Mouse (Mus musculus) ES-Bruce4 (cell line): ENCODE results near the gene Apol8.

Experiments used
- CTCF ChIP-seq: IDR thresholded peaks from one replicate; pipeline ENCODE4 v1.8.1; 2011; ENCODE audit warnings: low read depth, low read length
- EP300 ChIP-seq: IDR thresholded peaks from 2 replicates; pipeline ENCODE4 v1.6.1; 2011; ENCODE audit warnings: low read depth, low read length; ENCODE audit not compliant: insufficient read depth
- POLR2A ChIP-seq: IDR thresholded peaks from one replicate; pipeline ENCODE4 v1.8.1; 2011; ENCODE audit warnings: low read length; ENCODE audit not compliant: insufficient read depth

DNA sequence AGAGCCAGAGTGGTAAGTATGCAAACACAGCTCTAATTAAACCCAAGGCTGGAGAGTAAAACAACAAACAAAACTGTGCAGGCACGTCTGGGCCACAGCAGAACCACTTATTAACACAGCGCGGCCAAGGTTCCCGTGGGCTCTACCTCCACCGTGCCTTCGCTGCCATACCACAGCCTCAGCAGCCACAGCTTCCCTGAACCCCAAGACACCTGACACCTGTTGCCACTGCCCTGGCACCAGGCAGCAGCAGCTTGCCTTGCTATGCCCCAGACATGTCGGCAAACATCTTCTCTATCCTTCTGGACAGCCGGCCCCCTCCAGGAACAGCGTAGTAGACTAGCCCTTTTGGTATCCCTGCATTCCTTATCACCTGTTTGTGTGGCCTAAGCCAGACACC lies 48.1 kb upstream of the Apol8 start:
- TF ChIP-seq CTCF: no peak
- TF ChIP-seq EP300: no peak
- no peak for TF ChIP-seq POLR2A
